Mouse (Mus musculus): Measurements from ENCODE around the gene Plch1.

Gene Plch1

DNA sequence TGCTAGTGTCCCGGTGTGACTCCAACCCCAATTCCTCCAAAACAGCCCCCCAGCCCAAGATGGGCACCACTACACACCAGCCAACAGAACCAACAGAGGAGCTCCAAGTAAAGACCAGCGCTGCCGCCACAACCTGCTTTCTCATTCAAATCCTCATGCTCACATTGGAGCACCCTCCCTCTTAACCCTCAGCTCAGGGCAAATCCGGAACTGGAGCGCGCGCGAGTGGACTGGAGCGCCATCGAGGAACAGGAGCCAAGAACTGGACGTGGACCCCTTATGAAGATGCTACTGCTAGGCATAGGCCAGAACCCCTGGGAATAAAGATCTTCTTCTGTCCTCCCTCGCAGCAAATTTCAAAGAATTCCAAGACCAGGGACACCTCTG, at the start of gene Plch1:
TSS of gene Plch1 (minus strand) at position 164 of the 387 bp plus-strand sequence.
- peak; percentile 20 for DNase-seq (ENCODE audit: low read depth)

DNA sequence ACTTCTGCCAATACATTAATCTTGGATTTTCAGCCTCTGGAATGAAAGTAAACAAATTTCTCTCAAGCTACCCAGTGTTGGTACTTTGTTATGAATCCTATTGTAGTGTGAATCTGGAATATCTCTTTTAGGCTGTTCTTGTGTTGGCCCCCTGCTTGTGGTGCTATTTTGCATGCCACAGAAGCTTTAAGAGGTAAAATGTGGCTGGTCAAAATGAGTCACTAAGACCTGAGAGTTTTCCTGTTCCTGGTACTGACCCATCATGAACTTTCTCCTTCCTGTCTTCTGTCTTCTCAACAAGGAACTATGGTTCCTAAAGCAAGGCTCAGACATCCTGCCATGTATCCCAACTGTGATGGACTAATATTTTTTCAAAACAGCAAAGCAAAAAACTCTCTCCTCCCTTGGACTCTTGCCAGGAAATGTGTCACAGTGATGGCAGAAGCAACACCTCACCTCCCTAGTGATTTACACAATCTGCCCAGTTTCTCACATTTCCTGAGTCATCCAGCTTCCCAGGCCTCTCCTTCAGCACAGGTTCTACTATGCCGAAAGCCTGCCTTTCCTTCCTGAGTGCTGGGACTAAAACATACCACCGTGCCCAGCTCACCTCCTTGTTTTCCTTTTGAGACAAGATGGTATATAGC, 42.1 kb upstream of the Plch1 start:
- peak; percentile 72 for DNase-seq (ENCODE audit: low read depth)

DNA sequence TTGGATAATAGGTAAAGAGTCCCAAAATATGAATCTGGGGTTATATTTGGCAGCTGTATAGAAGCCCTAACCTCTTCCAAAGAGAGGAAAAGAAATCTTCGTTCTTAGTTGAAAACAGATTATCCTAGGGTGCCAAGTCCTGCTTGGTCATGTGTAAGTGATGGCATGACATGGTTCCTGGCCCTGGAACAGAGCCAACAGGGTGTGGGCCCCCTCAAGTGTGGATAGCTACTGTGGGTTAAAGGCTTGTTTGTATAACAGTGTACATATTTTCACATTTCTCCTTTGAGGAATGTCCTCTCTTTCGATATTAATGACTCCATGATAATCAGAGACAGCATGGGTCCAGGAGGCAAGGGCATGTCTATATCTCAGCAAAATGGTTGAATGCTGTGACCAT, 39.7 kb upstream of the Plch1 start:
- DNase-seq (ENCODE audit: low read depth), result no peak

GRCm38 (mm10) chr3:63928878-63929859, 29.9 kb upstream of the Plch1 start, which contains the start of gene E130311K13Rik:
E130311K13Rik (minus strand) TSS chr3:63929472.
- peak; percentile 94 for DNase-seq (ENCODE audit: low read depth)

DNA sequence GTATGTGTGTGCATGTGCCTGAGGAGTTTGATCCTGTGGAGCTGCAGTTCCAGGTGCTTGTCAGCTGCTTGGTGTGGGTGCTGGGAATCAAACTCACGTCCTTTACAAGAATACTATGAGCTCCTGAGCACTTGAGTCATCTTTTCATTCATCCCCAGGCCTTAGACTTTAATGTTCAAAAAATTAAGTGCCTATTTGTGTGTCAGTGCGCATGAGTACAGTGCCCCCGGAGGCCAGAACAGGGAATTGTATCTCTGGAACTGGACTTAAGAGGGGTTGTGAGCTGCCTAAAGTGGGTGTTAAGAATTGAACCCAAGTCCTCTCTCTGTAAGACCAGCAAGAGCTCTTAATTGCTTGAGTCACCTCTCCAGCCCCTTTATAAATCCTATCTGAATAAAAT, 20.4 kb upstream of the Plch1 start:
- peak; percentile 49 for DNase-seq (ENCODE audit: low read depth)

GRCm38 (mm10) chr3:63910301-63910700, 11.0 kb upstream of the Plch1 start:
- DNase-seq (ENCODE audit: low read depth), result no peak

DNA sequence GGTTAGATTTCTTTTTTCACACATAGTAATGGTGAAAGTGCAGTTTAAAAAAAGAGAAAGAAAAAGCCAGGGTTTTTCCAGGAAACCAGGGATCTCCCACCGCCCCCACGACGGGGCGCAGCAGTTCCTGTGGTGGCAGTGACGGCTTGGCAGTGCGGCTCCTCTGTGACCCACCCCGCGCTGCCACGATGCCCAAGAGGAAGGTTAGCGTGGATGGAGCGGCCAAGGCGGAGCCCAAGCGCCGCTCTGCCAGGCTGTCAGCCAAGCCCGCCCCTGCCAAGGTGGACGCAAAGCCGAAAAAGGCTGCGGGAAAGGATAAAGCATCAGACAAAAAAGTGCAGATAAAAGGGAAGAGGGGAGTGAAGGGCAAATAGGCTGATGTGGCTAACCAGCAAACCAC, 6.0 kb upstream of the Plch1 start:
- DNase-seq (ENCODE audit: low read depth), result no peak

DNA sequence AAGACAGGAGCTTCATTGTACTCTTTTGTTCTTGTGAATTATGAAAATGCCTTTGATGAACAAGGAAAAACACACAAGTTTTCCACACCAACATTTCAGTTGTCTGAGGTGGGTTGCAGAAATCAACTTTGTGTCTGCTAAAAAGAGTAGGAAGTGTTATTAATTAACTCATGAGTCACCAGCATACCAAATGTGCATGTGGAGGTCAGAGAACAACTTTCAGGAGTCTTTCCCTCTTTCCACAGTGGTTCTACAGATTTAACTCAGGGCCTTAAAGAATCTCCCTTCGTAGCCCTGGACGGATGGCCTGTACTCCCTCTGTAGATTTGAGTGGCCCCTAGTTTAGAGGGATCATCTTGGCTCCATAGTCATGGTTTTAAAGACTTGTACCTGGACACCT, 4.9 kb upstream of the Plch1 start:
- DNase-seq (ENCODE audit: low read depth), result no peak

DNA sequence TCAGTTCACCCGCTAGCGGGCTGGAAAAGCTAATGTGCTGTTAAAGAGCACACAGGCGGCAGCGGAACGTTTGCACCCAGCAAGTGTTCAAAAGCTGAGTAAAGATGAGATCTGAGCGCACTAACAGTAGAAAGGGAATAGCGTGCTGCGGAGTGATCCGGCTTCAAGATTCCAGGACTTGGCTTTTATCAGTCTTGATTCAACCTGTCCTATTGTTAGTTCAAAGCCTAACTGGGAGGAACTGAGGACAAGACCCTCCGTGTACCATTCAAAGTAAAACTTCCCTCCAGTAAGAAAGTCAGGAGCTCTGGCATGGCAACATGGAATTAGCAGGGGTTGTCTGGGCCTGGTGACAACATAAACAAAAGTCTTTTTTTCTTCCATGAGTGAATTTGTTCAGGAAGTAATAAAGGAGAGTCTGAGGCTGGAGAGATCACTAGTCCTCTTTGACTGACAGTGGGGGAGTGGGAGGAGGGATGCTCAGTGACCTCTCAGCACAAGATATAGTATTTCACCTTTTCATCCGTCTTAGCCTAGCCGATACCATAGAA, 824 bp upstream of the Plch1 start:
- DNase-seq (ENCODE audit: low read depth), result no peak

DNA sequence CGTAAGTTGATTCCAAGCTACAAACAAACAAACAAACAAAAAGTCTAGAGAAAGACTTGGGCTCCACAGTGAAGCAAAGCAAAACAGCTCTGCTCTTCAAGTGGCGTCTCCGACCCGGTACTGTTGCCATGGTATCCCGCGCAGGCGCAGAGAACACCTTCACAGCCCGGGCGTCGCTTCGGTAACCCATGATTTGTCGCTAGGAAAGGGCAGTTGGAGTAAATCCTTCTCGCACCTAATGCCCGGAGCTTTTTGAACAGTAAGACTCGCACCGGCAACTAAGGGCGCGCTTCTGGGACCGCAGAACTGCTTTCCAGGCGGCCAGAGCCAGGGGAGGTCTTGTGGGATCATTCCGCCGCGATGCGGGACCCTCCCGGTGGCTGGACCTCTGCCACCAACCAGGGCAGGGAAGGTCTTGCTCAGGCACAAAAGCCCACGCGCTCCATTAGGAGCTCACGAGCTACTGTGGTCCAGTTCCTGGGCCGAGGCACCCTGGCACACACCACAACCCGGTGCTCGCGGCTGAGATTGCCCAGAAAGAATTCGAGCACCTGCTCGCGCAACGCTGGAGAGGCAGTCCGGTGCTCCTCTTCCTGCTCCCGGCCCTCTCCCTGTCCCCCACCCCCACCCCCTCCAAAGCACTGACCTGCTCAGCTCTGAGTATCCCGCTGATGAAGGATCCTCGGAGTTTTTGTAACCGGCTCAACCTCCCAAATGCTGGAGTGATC, 527 bp downstream of the Plch1 start:
- peak; percentile 61 for DNase-seq (ENCODE audit: low read depth)

GRCm38 (mm10) chr3:63897177-63897576, 2.1 kb downstream of the Plch1 start:
- no peak for DNase-seq (ENCODE audit: low read depth)

- no peak for DNase-seq (ENCODE audit: low read depth)
These were observed 3.0 kb downstream of the Plch1 start for GRCm38 (mm10) chr3:63896303-63896702.

DNA sequence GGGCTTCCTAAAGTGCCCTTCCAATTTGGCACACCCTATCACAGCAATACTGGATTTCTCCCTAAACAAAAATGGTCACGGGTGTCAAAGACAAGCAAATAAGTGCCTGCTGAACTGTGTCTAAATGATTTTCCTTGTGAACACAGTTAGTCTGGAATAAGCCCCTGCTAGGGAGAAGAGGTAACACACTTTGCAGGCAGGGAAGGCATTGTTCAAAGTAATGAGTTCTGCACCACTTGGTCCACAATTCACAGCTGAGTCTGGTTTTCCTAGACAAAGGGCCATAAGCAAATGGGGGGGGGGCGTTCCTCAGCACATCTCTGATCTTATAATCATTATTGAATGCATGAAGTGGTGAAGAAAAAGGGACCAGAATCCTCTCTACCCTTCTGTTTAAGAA, 3.5 kb downstream of the Plch1 start:
- no peak for DNase-seq (ENCODE audit: low read depth)

DNA sequence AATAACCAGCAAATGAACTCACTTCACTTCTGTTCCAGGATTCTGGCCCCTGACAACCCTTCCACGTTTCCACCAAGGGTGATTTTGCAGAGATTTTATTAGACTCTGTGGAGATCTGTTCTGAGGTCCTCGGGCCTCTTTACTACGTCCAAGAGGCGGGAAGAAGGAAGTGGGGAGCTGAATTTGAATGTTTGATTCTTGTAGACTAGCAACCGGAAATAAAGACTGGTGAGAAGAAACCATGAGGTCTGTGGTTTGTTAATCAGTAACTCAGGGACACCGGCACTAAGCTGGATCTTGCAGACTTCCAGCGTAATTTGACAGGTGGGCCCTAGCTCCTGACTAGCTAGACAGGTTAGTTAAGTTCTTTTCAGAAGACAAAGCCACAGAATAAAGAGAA, 5.6 kb downstream of the Plch1 start:
- no peak for DNase-seq (ENCODE audit: low read depth)

GRCm38 (mm10) chr3:63892154-63892553, 7.1 kb downstream of the Plch1 start:
- DNase-seq (ENCODE audit: low read depth), result peak; percentile 26

DNA sequence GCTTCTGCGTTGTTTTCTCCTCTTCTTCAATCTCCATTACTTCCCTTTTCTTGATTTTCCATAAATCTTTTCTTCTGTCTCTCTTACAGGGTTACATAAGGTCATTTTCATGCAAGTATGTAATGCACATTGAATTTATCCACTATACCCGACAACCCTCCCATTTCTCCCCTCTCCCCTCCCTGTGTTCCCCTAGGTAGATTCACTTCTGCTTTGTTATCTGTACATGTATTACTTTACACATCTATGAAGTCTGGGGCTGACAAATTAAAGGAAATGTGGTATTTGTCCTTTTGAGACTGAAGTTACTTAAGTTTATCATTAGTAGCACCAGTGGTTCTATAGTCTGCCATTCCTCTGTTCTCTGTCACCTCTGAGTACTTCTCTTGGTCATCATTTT, 18.2 kb downstream of the Plch1 start:
- no peak for DNase-seq (ENCODE audit: low read depth)

DNA sequence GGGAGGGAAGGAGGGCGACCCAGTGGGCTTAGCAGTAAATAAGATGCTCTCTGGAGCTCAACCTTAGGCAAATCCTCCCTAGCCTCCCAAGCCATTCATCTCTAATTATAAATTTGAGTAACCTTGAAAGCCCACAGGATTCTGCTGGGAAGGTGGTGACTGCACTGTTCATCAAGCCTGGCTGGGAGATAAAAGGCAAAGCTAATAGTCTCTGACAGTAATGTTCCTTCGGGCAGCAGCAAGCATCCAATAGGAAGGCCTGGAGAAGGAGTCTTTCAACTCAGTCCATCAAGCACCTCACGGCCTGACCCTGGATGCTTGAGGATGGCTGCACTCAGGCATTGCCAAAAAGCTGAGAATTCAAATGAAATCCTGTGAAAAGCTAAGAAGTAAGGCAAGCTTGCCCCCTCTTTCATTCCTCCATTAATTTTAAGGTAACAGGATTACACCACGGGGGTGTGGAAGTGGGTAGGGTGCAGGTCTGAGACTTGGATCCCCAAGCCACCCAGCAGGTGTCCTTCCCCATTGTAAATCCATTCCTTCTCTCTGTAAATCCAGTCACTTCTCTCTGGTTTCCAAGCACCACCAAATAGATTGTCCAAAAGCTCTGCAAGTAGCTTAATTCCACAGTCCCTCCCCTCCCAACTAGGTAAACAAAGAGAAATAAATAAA, 20.1 kb downstream of the Plch1 start:
- no peak for DNase-seq (ENCODE audit: low read depth)

DNA sequence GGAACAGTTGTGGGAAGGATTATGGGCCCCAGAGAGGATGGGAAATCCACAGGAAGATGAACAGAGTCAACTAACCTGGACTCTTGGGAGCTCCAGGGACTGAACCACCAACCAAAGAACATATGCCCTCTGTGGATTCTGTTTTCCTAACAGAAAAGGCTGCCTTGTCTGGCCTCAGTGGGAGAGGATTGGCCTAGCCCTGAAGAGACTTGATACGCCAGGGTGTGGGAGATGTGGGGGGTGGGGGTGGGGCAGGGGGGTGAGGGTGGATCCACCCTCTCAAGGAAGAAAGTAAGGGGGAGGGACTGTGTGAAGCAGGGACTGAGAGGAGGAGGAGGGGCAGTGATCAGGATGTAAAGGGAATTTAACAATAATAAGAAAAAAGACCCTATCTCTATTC, 26.5 kb downstream of the Plch1 start:
- DNase-seq (ENCODE audit: low read depth), result no peak

DNA sequence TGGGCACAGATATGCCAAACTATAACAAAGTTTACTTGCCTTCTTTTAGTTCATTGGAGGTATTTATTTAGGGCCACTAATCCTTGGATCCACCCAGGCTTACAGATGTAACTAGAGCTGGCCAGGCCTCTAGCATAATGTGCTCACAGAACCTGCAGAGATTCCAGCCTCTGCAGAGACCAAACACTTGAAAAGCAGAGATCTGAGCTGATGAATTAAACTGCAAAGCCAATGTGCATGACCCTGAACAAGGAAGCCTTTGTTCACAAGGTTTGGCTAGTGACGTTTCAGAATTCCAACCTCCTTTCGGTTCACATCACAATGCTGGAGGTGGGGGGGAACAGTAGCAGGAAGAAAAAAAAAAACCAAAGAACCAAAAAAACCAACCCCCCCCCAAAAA, 28.0 kb downstream of the Plch1 start:
- no peak for DNase-seq (ENCODE audit: low read depth)

GRCm38 (mm10) chr3:63868285-63868684, 31.0 kb downstream of the Plch1 start:
- DNase-seq (ENCODE audit: low read depth), result peak; percentile 76

DNA sequence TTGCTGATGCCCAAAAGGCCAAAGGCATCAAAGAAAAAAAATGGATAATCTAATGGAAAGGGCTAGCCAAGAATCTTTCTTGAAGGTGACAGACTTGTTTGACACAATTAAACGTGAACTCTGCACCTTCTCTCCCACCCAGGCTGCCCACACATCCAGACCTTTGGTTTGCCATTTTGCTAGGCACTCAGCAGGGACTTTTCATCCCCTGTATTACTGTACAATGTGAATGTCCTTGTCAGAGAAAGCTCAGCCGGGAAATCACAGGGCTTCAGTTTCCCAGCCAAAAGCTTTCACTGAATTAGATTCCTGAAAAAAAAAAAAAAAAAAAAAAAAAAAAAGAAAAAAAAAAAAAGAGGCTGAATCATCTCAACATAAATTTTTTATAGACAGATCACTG, 34.2 kb downstream of the Plch1 start:
- DNase-seq (ENCODE audit: low read depth), result no peak

GRCm38 (mm10) chr3:63862716-63863115, 36.6 kb downstream of the Plch1 start:
- no peak for DNase-seq (ENCODE audit: low read depth)

Measured in NIH3T3 (cell line).